Mouse (Mus musculus): ENCODE measurements at regions not wholly inside any gene's neighbourhood (a gene's known extent, or its start where the extent isn't known, plus 50 kb on each side); places are given as distances from the start of the nearest gene placed in this dataset.
A peak's percentile ranks its signal among the peaks of the same experiment; 100 is the strongest.

GRCm38 (mm10) chr12:16477572-16477971 lies 133.2 kb downstream of the Lpin1 start:
- DNase-seq (ENCODE audit: low spot score in 2 of 2) = no peak

- no peak for DNase-seq (ENCODE audit: low spot score in 2 of 2)
These were observed 136.2 kb downstream of the Lpin1 start for GRCm38 (mm10) chr12:16474361-16475080.

GRCm38 (mm10) chr12:16457419-16457818 lies 153.3 kb downstream of the Lpin1 start:
- no peak for DNase-seq (ENCODE audit: low spot score in 2 of 2)

DNA sequence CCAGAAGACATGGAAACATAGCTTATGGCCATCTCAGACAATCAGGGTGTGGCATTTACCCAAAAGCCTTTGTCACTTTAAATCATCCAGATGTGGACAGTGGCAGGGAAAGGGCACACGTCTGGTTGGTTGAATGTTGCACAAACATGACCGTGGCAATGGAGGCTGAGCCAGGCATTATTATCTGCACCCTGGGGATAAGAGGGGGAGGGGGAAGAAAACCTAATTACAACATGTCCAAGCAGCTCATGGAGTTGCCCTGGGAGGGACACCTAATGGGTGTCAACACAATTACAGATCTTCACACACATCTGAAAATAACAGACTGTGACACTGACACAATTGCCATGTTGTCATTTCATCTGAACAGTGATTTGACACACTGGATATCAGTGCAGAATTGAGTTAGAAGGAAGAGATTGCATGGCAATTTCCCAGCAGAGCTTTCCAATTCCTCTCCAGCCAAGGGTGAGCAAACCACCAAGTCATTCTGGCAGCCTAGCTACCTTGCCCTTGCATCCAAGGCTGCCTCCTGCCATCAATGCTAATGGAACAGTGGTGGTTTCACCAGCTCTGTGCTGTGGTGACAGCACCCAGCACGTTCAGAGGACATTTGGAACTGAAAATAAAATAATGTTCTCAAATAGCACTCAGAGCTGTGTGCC lies 159.9 kb downstream of the Lpin1 start:
- no peak for DNase-seq (ENCODE audit: low spot score in 2 of 2)

- DNase-seq (ENCODE audit: low spot score in 2 of 2) = no peak
These were observed 172.0 kb downstream of the Lpin1 start for GRCm38 (mm10) chr12:16438717-16439116.

DNA sequence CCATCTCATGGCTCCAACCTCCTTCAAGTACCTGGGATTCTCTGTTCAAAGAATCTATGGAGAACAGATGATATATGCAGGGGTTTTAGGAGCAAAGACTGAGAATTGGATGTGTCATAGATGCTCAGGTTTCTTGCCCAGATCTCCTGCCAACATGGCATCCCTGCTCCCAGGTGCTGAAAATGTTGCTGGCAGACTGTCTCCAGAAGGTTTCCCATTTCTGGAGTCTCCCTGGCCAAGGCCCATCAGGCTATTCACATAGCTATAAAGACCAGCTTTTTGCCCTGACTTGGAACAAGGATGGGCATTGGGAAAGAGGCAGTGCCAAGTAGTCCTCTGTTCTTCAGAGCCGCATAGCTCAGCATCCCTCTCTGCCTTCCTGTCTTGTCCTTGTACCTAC lies 173.8 kb downstream of the Lpin1 start:
- DNase-seq (ENCODE audit: low spot score in 2 of 2) = no peak

- no peak for DNase-seq (ENCODE audit: low spot score in 2 of 2)
These were observed 174.5 kb downstream of the Lpin1 start for GRCm38 (mm10) chr12:16436255-16436654.

DNA sequence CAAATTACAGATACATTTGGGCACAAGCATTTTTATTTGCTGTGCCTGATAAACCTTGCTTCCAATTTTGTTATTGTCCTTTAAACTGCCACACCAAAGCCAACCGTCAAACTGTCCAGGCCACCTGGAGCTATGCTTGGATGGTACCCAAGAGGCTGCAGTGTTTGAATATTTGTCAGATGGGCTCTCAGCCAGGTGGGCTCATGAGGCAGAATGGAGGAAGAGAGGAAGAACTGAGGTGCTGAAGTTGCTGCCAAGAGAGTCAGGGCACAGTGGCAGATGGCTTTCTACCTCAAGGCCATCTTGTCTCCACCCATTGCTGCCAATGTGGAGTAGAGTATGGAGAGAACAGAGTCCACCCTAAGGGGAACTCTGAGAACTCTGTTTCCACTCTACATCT lies 176.0 kb downstream of the Lpin1 start:
- no peak for DNase-seq (ENCODE audit: low spot score in 2 of 2)

DNA sequence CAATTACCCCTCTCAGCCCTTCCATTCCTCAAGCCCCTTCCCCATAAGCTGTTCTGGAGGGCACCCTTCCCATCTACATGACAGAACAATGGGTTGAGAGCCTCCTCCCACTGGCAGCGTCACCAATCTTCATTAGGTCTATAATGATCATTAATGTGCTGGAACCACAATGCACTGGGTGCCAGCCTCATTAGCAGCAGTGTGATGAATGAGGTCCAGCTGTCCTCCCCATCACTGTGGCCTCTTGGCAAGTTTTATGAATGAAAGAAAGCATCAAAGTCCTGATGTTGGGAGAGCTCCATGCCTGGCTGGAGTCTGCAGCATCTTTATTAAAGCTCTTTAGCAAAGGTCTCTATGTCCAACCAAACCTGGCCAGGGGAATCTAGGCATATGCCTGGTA lies 176.5 kb downstream of the Lpin1 start:
- DNase-seq (ENCODE audit: low spot score in 2 of 2) = no peak

DNA sequence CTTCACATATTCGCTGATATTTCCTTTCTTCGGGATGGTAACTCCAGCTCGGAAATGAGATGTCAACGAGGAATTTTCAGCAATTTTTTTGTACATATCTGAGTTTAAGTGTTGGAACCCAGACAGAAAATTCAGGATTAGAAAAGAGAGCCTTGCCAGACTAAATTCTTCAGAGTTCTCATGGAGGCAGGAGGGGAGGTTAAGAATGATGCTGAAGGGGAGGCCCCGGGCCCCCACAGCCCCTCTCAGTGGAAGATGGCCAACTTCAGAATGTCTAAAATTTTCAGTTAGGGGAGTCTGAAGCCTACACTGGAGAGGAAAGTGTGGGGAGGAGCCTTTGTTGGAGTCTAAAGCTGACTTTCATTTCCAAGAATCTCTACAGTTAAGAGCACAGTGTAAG lies 184.8 kb downstream of the Lpin1 start:
- no peak for DNase-seq (ENCODE audit: low spot score in 2 of 2)

DNA sequence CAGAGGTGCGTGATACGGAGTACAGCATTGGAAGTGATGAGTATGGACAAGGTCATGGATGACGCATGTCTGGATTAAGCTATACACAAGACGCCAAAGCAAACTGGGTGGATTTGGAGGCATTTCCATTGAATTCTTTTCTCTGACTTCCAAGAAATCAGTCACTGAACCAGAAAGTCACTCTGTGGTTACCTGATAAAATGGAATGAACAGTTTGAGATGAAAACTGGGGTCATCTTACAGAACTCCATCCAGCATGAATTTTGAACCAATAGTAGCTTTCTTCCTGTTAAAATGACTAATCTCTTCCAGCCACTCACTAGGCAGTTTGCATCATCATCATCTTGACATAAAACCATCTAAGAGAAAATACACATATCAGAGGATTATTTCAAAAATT lies 186.2 kb downstream of the Lpin1 start:
- DNase-seq (ENCODE audit: low spot score in 2 of 2) = no peak

GRCm38 (mm10) chr12:16395720-16396119 lies 215.0 kb downstream of the Lpin1 start:
- DNase-seq (ENCODE audit: low spot score in 2 of 2) = no peak

GRCm38 (mm10) chr12:16392851-16393250 lies 217.9 kb downstream of the Lpin1 start:
- DNase-seq (ENCODE audit: low spot score in 2 of 2) = no peak

DNA sequence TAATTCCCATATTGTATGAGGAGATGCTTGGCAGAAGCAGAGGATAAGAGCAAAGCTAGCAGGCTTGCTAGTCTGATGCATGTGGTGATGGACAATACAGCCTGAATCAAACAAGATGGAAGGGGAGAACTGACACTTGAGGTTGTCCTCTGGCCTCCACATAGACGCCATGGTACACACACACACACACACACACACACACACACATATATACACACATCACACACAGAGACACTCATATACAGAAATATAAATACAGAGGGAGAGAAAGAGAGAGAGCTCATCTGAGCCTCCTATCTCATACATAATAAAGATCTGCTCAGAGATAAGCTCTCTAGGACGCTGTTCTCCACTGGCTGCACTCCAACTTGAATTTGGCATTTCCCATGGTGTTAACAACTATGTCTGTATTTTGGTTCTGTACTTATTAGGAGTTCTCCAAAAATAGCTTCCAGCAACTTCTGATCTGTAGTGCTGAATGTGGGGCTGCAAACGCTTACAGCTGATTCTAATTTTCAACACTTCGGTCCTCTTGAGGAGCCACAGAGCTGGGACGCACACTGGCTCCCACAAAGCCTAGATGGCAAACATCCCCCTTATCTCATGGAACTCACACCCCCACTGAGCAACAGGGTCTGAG lies 219.0 kb downstream of the Lpin1 start:
- no peak for DNase-seq (ENCODE audit: low spot score in 2 of 2)

GRCm38 (mm10) chr12:16391163-16391562 lies 219.6 kb downstream of the Lpin1 start:
- no peak for DNase-seq (ENCODE audit: low spot score in 2 of 2)

DNA sequence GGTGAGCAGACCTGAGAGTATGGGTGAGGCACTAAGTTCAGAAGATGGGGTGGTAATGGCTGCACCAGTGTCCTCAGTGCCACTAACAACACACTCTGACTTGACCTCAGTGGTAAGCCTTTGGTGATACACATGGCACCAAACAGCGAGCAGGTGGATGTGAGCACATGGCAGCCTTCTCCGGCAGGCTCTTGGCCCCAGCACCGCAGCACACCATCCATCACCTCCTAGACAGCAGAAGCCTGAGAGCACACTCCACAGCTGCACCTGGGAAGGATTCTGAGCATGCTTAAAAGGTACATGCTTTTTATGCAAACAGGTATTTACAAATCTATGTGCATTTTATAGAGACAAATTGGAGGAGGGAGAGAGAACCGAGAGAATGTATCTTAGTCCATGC lies 223.7 kb downstream of the Lpin1 start:
- DNase-seq (ENCODE audit: low spot score in 2 of 2) = no peak

GRCm38 (mm10) chr12:16384396-16384795 lies 226.4 kb downstream of the Lpin1 start:
- DNase-seq (ENCODE audit: low spot score in 2 of 2) = no peak

DNA sequence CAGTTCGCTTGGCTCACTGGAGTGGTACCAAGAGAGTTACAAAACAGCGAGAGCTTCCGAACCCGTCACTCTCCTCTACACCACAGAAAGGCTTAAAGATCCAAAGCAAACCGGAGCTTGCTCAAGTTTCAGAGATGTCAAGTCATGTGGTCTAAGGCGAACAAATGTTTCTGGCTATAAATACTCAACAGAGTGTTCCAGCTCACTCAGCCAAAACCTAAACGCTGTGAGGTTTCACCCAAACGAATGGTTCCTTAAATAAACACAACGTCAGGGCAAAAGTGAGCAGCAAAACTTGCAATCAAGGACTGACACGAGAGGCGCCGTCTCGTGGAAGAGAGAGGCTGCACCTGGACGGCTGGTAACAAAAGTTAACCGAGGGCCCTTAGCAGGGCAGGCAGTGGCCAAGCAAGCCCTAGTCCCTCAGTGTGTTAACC lies 227.2 kb downstream of the Lpin1 start:
- no peak for DNase-seq (ENCODE audit: low spot score in 2 of 2)

- DNase-seq (ENCODE audit: low spot score in 2 of 2) = no peak
These were observed 228.3 kb downstream of the Lpin1 start for GRCm38 (mm10) chr12:16382417-16382988.

DNA sequence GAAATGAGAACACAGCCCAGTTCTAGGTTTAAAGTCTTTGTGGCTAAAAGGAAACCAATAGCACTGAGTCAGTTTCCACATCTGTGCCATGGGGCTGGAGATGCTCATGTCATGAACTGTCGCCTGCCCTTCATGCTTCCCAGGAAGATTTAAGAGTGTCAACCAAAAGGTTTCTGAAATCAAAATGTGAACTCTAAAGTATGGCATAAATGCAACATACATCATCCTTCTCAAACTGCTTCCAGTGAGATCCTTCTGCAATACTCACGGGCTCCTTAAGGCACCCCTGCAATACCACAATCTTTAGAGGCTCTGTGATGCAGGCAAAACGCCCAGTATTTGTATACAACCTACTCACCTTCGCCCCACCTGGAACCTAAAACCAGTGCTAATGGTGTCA lies 229.7 kb downstream of the Lpin1 start:
- DNase-seq (ENCODE audit: low spot score in 2 of 2) = no peak

- peak in 1 of 2 experiments; percentile 6 for DNase-seq (ENCODE audit: low spot score in 2 of 2)
These were observed 230.4 kb downstream of the Lpin1 start for GRCm38 (mm10) chr12:16380346-16380745.

DNA sequence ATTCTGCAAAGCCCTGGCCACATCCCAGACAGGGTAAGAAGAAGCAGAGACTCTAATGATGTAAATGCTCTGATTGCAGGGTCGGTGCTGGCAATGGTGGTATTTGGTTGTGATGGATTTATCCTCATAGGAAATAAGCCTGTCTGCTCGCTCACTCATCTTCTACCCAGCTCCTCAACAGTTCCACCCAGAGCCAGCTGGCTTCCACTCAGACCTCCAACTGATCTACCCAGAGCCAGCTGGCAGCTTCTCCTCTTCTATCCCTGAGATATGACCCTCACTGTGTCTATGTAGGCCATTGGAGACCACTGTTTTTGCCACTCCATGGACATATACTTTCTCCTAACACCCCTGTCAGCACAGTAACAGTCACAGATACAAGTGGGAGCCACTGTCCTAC lies 231.4 kb downstream of the Lpin1 start:
- no peak for DNase-seq (ENCODE audit: low spot score in 2 of 2)

GRCm38 (mm10) chr12:16378501-16378900 lies 232.3 kb downstream of the Lpin1 start:
- no peak for DNase-seq (ENCODE audit: low spot score in 2 of 2)

All from urinary bladder, postnatal 36 days (tissue).